Mouse (Mus musculus) brain, embryonic 14.5 days (tissue): ENCODE results near the gene Camsap3.

Experiments
- CTCF ChIP-seq: fragments of 200-500 bp; IDR thresholded peaks from 2 replicates; pipeline ENCODE4 v1.5.1; 2012; ENCODE audit warnings: inconsistent platforms, mild to moderate bottlenecking, moderate library complexity, borderline replicate concordance; ENCODE audit not compliant: insufficient read depth, insufficient read length; ENCODE audit errors: extremely low read depth
- POLR2A ChIP-seq: fragments of 200-500 bp; IDR thresholded peaks from 2 replicates; pipeline ENCODE4 v1.6.1; 2012; ENCODE audit warnings: mild to moderate bottlenecking, inconsistent platforms, borderline replicate concordance; ENCODE audit not compliant: poor library complexity, insufficient read depth, insufficient read length, severe bottlenecking; ENCODE audit errors: extremely low read depth

GRCm38 (mm10) chr8:3540076-3540475 is 47.0 kb upstream of the Camsap3 start:
- TF ChIP-seq CTCF (no peak), POLR2A (no peak)
